Mouse (Mus musculus) left cerebral cortex, postnatal 10 days (tissue): ENCODE data around the gene Ripply3. TPM values are rescaled to one million over a fixed set of nuclear protein-coding genes. Genes with fewer than 3 reads are reported as not detected.
"Not testable (repeated sequence)": the region's sequence is repeated elsewhere in the genome, so short reads cannot be mapped to it uniquely, and the experiment has no call there.

Experiments used
- DNase-seq, 2 experiments: peaks; one replicate each; pipeline ENCODE4 v3.0.0; 2021 to 2022; ENCODE audit warnings: low spot score in 2 of 2, mixed read lengths in 1 of 2; ENCODE audit errors: extremely low spot score in 1 of 2
- intact Hi-C: fragments of 180-260 bp; cut with DNase I; formaldehyde crosslinking; loops from one replicate; pipeline ENCODE4 v1.15.1; 2025
- total RNA-seq, 2 experiments: library from RNA; stranded (reverse); gene quantifications; 2 replicates each; pipeline ENCODE4 v1.2.3; 2021

Ripply3 gene
- total RNA-seq, 2 experiments from 2014 or later = 0.43 TPM; not detected in 1

DNA sequence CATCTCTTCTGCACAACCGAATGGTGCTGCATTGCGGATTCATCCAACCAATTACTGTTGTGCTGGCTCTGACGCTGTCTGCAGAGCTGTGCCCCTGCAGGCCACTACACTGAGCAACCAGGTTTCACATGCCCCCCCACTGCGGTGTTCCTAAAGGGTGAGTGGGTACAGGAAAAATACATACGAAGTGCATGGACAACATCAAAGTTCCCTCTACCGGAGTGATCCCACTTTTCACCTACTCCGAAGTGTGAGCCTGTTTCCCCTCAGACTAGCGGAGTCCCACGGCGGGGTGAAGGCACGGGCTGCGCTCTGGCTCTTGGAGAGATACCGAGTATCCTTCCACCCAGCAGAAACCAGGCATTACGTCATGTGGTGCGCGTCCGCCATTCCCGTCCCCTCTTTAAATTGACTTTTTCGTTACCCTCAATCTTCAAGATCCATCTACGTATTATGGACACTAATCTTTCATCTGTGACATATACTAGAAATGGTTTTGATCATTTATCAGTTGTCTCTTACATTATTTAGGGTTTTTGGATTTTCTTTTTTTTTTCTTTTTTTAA lies 15.5 kb upstream of the Ripply3 start:
- intact Hi-C loops = loop anchor here (1.0 to 5.0 kb wide), 2 partner anchors 45 to 58 kb away; partner anchors contain the start of gene Ttc3
- peak; percentile 82 to 89 for DNase-seq

DNA sequence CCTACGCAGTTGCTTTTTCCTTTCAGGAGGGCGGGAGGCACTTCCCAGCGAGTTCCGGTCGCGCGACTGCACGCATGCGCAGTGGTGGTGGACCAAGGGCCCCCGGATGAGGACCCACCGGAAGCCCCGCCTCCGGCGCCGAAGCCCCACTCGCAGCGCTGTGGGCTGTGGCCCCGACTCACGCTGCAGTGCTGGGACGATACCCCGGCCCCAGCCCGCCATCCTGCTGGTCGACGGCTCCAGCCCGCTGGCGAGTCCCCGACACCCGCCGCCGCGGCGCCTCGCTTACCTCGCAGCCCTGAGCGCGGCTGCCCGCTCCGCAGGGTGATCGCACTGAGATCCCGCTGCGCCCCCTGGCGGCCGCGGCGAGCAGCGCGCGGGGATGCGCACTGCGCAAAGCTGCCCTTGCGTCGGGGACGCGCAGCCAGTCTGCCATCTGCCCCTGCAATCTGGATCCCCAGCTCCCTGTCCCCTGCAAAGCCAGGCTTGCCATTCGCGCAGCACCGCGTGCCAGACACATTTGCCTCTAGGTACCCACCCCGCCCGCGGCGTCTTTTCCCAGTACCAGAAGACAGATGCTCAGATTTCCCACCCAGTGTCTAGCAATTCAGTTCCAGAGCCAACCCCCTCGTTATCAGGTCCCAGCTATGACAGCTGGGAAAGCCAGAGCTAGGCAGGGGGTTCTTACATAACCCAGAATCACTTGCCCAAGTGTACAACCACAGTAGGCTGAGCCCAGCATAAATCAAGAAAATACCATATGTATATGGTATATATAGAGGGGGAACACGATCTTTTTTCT lies 14.8 kb upstream of the Ripply3 start, which contains the start of gene Hlcs:
TSS of gene Hlcs (minus strand) at position 343 of the 802 bp plus-strand sequence.
- intact Hi-C loops = loop anchor here (1.0 to 5.0 kb wide), 2 partner anchors 46 to 57 kb away; partner anchors contain the start of gene Ttc3
- peak; percentile 96 to 99 for DNase-seq

DNA sequence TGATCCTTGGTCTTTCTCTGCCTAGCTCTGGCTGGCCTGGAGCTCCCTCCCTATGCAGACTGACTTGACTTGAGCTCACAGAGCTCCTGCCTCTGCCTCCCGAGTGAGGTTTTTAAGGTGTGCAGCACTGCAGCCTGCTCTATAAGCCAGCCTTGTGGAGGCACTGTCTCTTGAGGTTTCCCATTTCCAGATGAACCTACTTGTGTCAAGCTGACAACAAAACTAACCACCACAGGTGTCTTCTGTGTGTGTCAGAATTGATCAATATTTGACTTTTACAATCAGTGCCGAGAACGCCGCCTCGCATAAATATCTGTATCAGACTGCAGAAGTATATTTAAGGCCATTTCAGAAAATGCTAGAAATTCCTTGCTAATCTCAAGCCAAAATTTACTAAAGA lies 13.6 kb upstream of the Ripply3 start:
- intact Hi-C loops = loop anchor here (5.0 kb wide), 1 partner anchor 47 kb away; no protein-coding TSS in a partner anchor
- DNase-seq = no peak

DNA sequence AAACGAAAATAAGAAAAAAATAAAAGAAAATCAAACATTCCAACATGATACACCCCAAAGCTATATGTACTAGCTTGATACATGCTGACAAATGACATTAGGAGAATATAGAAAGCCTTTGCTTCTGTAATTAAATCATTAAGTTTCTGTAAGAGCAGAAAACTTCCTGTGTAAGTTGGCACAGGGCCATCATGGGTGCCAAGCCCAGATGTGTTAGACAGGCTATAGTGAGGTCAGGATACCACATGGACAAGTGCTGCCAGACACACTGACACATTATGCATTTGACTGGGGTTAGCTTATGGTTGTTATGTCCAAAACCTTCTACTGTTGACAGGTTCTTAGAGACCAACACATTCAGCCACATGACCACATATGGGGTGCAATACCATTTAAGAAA lies 13.0 kb upstream of the Ripply3 start:
- no peak for DNase-seq
- intact Hi-C loops = no loop called here

DNA sequence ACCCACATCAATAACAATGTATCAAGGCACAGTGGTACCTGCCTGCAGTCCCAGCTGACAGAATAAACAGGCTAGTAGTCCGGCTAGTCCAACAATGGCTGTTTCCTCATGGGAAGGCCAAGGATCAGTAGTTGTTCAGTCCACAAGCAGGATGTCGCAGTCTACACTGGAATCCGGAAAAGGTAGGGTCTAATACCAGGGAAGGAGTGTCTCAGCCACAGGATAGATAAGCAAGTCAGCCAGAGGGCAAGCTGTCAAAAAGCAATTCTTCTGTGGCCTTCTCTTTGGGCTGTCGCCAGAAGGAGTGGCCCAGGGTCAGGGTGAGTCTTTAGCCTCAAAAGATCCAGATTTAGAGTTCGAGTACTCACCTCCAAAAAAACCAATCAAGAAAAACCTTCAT lies 10.5 kb upstream of the Ripply3 start:
- DNase-seq = no peak
- intact Hi-C loops = no loop called here

DNA sequence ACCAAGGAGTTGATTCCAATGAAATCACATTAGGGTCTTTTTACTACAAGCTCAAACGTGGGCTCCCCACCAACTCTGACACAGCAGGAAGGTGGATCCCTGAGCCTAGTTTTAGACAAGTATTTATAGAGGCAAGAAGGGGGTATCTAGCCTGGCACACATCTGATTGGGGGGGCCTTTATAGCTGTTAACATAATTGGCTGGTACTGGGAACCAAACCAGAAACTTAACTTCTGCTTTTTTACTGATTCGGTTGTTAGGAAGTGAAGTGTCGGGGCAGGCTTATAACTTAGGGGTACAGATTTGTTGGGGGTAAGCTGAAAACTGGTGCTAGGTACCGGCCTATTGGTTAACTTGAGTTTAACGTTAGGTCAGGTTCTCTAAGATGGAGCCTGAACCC lies 8.0 kb upstream of the Ripply3 start:
- no peak for DNase-seq

DNA sequence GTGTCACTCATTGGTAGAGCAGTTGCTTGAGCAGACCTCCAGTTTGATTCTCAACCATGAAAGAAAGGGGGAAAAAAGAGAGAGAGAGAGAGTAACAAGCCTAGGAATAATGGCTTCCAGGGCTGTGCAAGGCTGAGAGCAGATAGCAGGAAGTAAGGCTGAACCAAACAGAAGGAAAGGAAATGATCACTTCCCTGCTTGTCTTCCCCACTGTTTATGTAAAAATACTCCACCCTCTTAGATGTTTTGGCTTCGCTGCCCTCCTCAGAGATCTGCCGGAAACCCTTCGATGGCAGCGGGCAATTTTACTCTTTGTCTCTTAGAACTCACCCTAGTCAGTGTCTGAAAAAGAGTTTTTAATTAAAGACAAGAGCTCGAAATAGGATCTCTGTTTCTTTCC lies 4.5 kb upstream of the Ripply3 start:
- no peak for DNase-seq
- intact Hi-C loops = no loop called here

More for the DNA sequence above, 8.0 kb upstream of the Ripply3 start:
- intact Hi-C loops = no loop called here

DNA sequence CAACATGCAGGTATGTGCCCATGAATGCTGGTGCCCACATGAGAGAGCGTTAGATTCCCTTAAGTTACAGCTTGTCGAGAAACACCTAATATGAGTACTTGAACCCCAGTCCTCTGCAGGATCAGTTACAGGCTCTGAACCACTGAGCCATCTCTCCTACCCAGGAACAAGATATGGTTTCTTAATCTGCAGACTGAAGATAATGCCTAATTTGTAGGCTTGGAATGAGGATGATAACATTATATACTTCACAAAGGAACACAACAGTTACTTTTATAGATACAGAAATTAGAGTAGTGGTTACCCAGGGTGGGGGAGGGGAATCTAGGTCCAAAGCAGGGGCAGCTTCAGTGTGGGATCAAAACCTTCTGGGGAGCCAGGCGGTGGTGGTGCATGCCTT lies 2.2 kb upstream of the Ripply3 start:
- no peak for DNase-seq
- intact Hi-C loops = no loop called here

DNA sequence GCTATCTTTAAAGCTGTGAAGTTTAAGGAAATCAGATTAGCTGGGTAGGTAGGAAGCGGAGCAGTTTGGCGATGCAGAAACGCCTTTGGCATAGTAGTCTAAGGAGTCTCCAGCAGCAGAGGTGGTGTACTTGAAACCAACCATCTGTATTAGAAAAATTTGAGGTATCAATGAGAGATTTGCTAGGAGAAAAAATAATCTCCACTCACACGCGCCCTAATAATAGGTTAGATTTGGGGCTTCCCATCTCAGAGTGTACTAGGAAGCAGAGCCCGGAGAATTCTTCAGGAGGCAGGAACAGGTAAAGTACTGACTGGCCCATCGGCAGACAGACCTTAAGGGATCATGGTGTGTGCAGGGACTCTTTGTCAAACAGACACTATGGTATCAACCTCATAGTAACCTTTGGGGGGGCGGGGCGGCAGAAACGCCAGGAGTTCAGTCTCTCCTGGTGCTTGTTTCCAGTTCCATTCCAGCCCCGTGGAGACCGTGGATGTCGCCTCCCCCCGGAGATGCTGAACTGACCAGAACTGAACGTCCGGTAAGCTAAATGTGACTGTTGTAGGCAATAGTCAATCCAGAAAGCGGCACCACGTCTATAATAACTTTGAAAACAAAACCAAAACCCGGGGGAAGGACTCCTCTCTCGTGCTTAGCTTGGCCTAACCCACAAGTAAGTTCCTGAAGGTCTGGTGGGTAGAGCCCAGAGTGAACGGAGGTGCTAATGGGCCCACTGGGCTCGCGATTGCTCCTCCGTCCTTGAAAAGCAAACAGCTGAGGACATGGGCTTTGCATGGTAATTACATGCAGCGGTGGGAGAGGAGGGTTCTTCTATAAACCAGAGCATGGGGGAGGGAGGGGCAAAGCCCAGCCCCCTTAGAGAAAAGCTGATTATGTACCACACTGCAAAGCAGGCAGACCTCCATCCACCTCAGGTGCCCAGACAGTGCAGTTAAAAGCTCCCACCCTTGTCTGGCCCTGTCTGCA lies 954 bp downstream of the Ripply3 start:
- no peak for DNase-seq
- intact Hi-C loops = no loop called here

DNA sequence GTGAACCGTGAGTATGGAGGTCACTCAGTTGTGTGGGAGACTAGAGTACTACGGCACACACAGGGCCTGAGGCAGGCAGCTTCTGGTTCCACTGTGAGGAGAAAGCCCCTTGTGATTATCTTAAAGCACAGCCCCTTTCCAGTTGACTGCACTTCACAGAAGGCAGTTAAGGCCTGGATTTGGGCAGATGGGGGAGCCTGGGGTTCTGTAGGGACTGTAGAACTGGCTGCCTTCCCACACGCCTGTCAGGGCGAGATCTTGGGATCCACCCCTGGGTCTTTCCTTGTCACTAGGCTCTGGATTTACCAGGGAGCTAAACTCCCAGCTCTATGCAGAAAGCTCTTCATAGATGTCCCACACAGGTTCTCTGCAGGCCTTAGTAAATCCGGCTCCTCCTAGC lies 2.2 kb downstream of the Ripply3 start:
- no peak for DNase-seq
- intact Hi-C loops = no loop called here

DNA sequence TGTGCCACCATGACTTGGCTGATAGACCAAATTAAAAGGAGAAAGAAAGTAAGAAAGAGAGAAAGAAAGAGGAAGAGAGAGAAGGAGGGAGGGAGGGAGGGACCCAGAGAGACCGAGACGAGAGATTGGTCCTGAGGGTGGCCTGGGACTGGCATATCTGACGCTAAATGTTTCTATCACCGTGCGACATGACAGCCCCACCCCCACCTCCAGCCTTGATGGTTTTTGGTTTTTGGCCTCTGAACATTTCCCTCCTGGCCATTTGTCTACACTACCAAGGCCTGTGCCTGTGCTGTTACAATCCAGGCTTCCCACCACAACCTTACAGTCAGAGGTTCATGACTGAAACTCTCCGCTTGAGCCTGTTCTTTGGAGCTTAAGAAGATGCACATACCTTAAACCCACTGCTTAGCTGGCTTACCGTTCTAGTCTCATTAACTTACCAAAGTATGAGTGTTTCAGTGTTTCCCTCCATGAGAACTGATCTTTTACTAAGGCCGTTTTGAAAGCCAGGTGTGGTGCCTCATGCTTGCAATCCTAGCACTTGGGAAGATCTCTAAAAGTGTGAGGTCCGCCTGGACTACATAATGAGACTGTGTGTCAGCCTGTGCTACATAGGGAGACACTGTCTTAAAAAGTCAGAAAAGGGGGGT lies 3.1 kb downstream of the Ripply3 start:
- intact Hi-C loops = no loop called here
- DNase-seq = no peak

DNA sequence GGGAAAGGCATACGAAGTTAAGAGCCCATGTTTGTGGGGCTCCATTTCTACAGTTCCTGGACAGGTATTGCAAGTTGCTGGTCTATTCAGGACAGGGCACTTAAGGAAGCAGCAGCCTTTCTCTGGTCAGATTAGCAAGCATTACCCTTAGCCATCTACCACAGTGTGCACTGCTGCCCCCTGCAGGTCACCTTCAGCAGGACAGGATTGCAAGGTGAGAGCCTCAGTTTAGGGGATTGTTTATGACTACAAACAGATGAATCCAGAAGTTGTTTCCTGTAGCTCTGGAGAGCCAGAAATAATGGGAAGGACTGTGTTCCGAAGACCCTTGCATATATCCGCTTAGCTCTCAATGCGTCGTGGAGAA lies 3.6 kb downstream of the Ripply3 start:
- intact Hi-C loops = no loop called here
- no peak for DNase-seq

DNA sequence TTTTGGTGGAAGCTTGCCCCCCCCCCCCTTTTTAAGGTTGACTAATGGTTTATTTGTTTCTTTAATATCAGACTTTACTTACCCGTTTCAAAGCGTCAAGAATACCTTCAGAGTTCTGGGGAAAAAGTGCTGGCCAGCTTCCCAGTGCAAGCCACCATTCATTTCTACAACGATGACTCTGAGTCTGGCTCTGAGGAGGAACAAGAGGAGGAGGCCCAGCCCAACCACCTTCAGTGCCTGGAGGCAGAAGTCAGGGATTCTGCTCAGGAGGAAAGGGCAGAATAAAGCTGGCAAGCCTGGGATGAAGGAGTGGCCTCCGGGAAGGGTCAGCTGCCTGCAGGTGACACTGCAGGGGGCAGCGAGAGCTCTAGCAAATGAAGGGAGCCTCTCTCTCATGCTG lies 7.4 kb downstream of the Ripply3 start:
- no peak for DNase-seq
- intact Hi-C loops = no loop called here

DNA sequence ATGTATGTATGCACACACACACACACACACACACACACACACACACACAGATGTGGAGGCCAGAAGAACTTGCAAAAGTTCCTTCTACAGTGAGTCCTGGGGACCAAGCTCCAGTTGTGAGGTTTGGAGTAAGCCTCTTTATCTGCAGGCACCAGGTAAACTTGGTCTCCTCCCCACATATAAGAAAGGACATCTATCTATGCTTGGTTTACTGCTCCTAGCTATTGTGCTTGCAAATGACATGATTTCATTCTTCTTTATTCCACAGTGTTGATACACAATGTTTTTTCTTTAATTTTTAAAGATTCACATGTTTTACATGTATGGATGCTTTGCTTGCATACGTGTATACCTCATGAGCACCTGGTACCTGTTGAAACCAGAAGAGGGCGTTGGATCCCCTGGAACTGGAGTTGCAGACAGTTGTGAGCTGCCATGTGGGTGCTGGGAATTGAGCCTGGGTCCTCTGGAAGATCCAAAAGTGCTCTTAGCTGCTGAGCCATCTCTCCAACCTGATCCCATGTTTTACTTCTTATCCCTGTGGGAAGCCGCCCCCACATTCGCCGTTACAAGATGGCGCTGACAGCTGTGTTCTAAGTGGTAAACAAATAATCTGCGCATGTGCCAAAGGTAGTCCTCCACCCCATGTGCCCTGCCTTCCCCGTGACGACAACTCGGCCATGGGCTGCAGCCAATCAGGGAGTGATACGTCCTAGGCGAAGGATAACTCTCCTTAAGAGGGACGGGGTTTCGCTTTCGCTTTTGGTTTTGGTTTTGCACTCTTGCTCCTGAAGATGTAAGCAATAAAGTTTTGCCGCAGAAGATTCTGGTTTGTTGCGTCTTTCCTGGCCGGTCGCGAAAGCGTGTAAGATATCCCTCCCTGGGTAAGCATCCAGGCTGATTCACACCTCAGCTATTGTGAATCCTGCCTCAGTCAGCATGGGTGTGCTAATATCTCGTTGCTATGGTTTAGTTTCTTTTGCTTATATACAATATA lies 11.2 kb downstream of the Ripply3 start:
- intact Hi-C loops, DNase-seq: not testable (repeated sequence)

DNA sequence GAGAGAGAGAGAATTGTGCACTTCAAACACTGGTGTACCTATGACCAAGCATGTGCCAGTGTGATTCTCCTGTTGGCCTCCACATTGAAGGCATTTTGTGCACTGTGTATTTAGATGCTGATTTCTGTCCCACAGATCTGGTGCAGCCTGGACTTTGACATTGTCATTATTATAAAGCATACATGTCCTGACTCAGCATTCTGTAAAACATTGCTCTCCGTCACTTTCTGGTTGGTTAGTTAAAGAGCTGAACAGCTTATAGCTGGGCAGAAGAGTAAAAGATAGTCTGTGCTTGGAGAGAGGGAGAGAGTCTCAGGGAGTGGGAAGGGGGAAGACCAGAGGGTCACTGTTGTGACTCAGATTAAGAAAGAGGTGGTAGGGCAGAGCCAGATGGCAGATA lies 17.5 kb downstream of the Ripply3 start:
- intact Hi-C loops = no loop called here
- no peak for DNase-seq

DNA sequence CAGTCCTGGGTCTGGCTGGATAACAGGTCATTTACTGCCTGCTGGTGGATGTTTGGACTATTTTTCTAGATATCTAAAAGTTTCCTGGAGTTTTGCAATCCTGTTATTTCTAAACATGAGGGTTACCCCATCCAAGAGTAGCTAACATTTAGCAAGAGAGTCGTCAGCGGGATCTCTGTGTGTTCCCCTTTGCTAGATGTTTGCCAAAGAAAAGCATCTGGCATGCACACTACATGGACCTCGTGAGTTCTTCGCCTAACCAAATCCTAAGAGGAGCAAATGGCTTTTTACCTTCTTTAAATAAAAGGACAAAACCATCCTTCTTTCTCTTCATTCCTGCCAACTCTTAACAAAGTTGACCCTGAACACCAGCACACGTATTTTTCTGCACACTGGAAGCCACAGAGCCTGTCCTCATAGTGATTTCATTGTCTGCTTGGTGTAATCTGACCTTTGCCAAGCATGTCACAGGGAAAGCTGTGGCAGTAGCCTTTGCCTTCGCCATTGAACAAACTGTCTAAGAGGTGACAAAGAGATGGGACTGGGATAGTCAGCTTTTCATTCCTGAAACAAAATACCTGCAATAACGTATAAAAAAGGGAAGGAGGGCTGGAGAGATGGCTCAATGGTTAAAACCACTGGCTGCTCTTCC lies 19.0 kb downstream of the Ripply3 start:
- intact Hi-C loops = no loop called here
- DNase-seq = no peak

DNA sequence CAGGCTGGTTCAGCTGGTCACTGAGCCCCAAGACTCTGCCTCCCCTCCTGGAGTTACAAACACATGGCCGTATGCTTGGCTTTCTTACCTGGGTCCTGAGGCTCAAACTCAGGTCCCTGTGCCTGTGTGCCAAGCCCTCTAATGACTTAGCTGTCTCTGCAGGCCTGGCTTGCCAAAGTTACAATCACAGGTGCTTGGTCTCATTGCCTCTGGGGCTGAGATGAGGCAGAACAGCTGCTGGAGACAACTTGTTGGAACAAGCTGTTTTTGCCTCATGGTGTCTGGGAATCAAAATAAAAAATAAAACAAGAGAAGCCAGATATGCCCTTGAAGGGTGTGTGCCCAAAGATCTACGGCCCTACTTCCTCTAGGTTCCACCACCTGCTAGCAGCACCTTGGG lies 20.6 kb downstream of the Ripply3 start:
- intact Hi-C loops = no loop called here
- DNase-seq = no peak
